ENCODE assay signal across 22 mouse cellular contexts in genomic region chr11:62598571-62598970, GRCm38 (mm10). TPM values are rescaled to one million over a fixed set of nuclear protein-coding genes. Genes with fewer than 3 reads are reported as not detected.
DNase-seq lines count a peak whose midpoint lies in the region; ATAC-seq and TF ChIP-seq lines count a peak whose summit lies in the region.
"Had no signal": no experiment of that assay in that cellular context is flagged by ENCODE, and none has a peak within 500 bp of the region (broad histone marks: within the 10 kb centered on the region; RNA-seq: fewer than 3 reads in every experiment).

No protein-coding gene starts in this region.

- H3K9ac ChIP-seq in lung, embryonic 14.5 days: no peak overlapping the region
- H3K9ac ChIP-seq in limb, embryonic 13.5 days: 0 out of 2 replicates have a peak overlapping the region, but pooled peaks have one; percentile 31
- H3K9ac ChIP-seq: embryonic facial prominence, embryonic 15.5 days; heart, embryonic 15.5 days; liver, postnatal 0 days; midbrain, embryonic 15.5 days had no signal

- no peaks in the 10 kb centered on the region for H3K9me3 ChIP-seq in lung, embryonic 14.5 days (ENCODE audit: low read depth, low read length)
- H3K9me3 ChIP-seq in limb, embryonic 13.5 days: no peaks in the 10 kb centered on the region
- H3K9me3 ChIP-seq: embryonic facial prominence, embryonic 15.5 days; heart, embryonic 15.5 days; midbrain, embryonic 15.5 days had no signal

- TF ChIP-seq CTCF in lung, embryonic 14.5 days (IDR thresholded peaks at IDR 0.05; ENCODE audit: low read depth): no peak

- no peak for ATAC-seq in CD4-positive, CD25-positive, alpha-beta regulatory T cell, adult 4 months
- no peak for ATAC-seq in lung, embryonic 14.5 days (ENCODE audit: insufficient read depth)
- no peak for ATAC-seq in limb, embryonic 13.5 days (ENCODE audit: low FRiP score, low read depth)
- ATAC-seq: hindbrain, embryonic 16.5 days; liver, postnatal 0 days; midbrain, embryonic 15.5 days had no signal

- no peak overlapping the region for H3K4me2 ChIP-seq in lung, embryonic 14.5 days
- H3K4me2 ChIP-seq in limb, embryonic 13.5 days (replicated peaks): no peak overlapping the region
- H3K4me2 ChIP-seq: embryonic facial prominence, embryonic 15.5 days; heart, embryonic 15.5 days; midbrain, embryonic 15.5 days had no signal

- peaks cover 6% of the 10 kb centered on the region; the same call in 1 of the 2 replicates for H3K36me3 ChIP-seq in lung, embryonic 14.5 days (ENCODE audit: insufficient read depth)
- H3K36me3 ChIP-seq in limb, embryonic 13.5 days: no peaks in the 10 kb centered on the region; the same call in 1 of the 2 replicates
- H3K36me3 ChIP-seq: embryonic facial prominence, embryonic 15.5 days; heart, embryonic 15.5 days had no signal

- 35% methylated on average over 4 of the region's 4 CpGs for WGBS in lung, embryonic 14.5 days
- 85% methylated on average over 4 of the region's 4 CpGs for WGBS in limb, embryonic 13.5 days

- no peaks in the 10 kb centered on the region for H3K27me3 ChIP-seq in lung, embryonic 14.5 days (ENCODE audit: insufficient read depth, low read length)
- H3K27me3 ChIP-seq in limb, embryonic 13.5 days: no peaks in the 10 kb centered on the region
- H3K27me3 ChIP-seq: embryonic facial prominence, embryonic 15.5 days; heart, embryonic 15.5 days; midbrain, embryonic 15.5 days had no signal

- DNase-seq in CD4-positive, CD25-positive, alpha-beta regulatory T cell, adult 2 months (ENCODE audit: low read depth, low spot score): peak; percentile 51
- peak; percentile 75 for DNase-seq in lung, embryonic 14.5 days
- DNase-seq in lung, adult 18-20 months: no peak
- DNase-seq in spleen, postnatal 36 days (ENCODE audit: low spot score in 2 of 2): peak; percentile 21 to 27
- no peak for DNase-seq in spleen, postnatal 4 days (ENCODE audit: low spot score in 2 of 2)
- DNase-seq in urinary bladder, postnatal 10 days (ENCODE audit: low spot score): no peak
- DNase-seq: adrenal gland, postnatal 10 days; cerebellum, postnatal 14 days; heart, postnatal 4 days; kidney, adult 18-20 months; layer of hippocampus, postnatal 36 days; liver, postnatal 0 days; right cerebral cortex, postnatal 25 days; thymus, postnatal 4 days had no signal

- H3K4me1 ChIP-seq in lung, embryonic 14.5 days (ENCODE audit: insufficient read depth): 0 out of 2 replicates have a peak, but pooled peaks cover 7% of the 10 kb centered on the region
- 0 out of 2 replicates have a peak, but pooled peaks cover 3% of the 10 kb centered on the region for H3K4me1 ChIP-seq in limb, embryonic 13.5 days

- H3K4me3 ChIP-seq in lung, embryonic 14.5 days (ENCODE audit: low read depth, low read length): no peak overlapping the region
- no peak overlapping the region for H3K4me3 ChIP-seq in limb, embryonic 13.5 days
- H3K4me3 ChIP-seq: embryonic facial prominence, embryonic 15.5 days; heart, embryonic 15.5 days; midbrain, embryonic 15.5 days; myocyte had no signal

- 0 out of 2 replicates have a peak overlapping the region, but pooled peaks have one; percentile 18 for H3K27ac ChIP-seq in lung, embryonic 14.5 days (ENCODE audit: low read depth)
- H3K27ac ChIP-seq in limb, embryonic 13.5 days: no peak overlapping the region
- H3K27ac ChIP-seq: embryonic facial prominence, embryonic 15.5 days; heart, embryonic 15.5 days; kidney, postnatal 0 days; midbrain, embryonic 15.5 days had no signal

RNA-seq across cellular contexts. Expression of gene Trpv2, which starts 24.3 kb away (rescaled TPM):
- polyA plus RNA-seq in CD4-positive, CD25-positive, alpha-beta regulatory T cell, adult 4 months (2017; shearing (Covaris generic)): 10 to 100 TPM; 65.8 to 93.5 TPM
- polyA plus RNA-seq in lung, embryonic 14.5 days (2014; fragmentation: Nextera tagmentation; extraction: Ambion mirVana): 3.9 and 4.2 TPM in 2 replicates
- polyA plus RNA-seq in limb, embryonic 13.5 days (2015; fragmentation: Nextera tagmentation; extraction: Ambion mirVana): 1.4 and 2.4 TPM in 2 replicates

RNA-seq across cellular contexts. Expression of gene Ubb, which starts 47.6 kb away (rescaled TPM):
- polyA plus RNA-seq in CD4-positive, CD25-positive, alpha-beta regulatory T cell, adult 4 months (2017; shearing (Covaris generic)): 1,000 to 10,000 TPM; 5,826 to 7,831 TPM
- 2,928 and 2,952 TPM in 2 replicates for polyA plus RNA-seq in lung, embryonic 14.5 days (2014; fragmentation: Nextera tagmentation; extraction: Ambion mirVana)
- polyA plus RNA-seq in limb, embryonic 13.5 days (2015; fragmentation: Nextera tagmentation; extraction: Ambion mirVana): 3,843 and 3,876 TPM in 2 replicates

RNA-seq across cellular contexts. Expression of gene Lrrc75a, which starts 49.8 kb away (rescaled TPM):
- 1 to 10 TPM; 1.9 to 4.6 TPM for polyA plus RNA-seq in CD4-positive, CD25-positive, alpha-beta regulatory T cell, adult 4 months (2017; shearing (Covaris generic))
- 14.1 and 16.4 TPM in 2 replicates for polyA plus RNA-seq in lung, embryonic 14.5 days (2014; fragmentation: Nextera tagmentation; extraction: Ambion mirVana)
- polyA plus RNA-seq in limb, embryonic 13.5 days (2015; fragmentation: Nextera tagmentation; extraction: Ambion mirVana): 14.9 and 15.5 TPM in 2 replicates

RNA-seq across cellular contexts. Expression of gene Mmgt2, which starts 49.9 kb away (rescaled TPM):
- polyA plus RNA-seq in CD4-positive, CD25-positive, alpha-beta regulatory T cell, adult 4 months (2017; shearing (Covaris generic)): 10 to 100 TPM; 42.9 to 59.1 TPM
- polyA plus RNA-seq in lung, embryonic 14.5 days (2014; fragmentation: Nextera tagmentation; extraction: Ambion mirVana): 42.7 and 42.8 TPM in 2 replicates
- 68.2 and 69.4 TPM in 2 replicates for polyA plus RNA-seq in limb, embryonic 13.5 days (2015; fragmentation: Nextera tagmentation; extraction: Ambion mirVana)

RNA-seq across cellular contexts. Expression of gene Cenpv, which starts 59.5 kb away (rescaled TPM):
- 1 to 10 TPM in 1 of 2 experiments, under 1 TPM in 1; 0.74 to 2.3 TPM for polyA plus RNA-seq in CD4-positive, CD25-positive, alpha-beta regulatory T cell, adult 4 months (2017; shearing (Covaris generic))
- polyA plus RNA-seq in lung, embryonic 14.5 days (2014; fragmentation: Nextera tagmentation; extraction: Ambion mirVana): 18.2 and 18.9 TPM in 2 replicates
- polyA plus RNA-seq in limb, embryonic 13.5 days (2015; fragmentation: Nextera tagmentation; extraction: Ambion mirVana): 23.6 and 26.8 TPM in 2 replicates

Comparison
In these comparisons a context has a peak if more than half of its experiments do, and no peak if none do; other contexts are left out.
1. DNase-seq: peak in CD4-positive, CD25-positive, alpha-beta regulatory T cell, adult 2 months (single experiment), lung, embryonic 14.5 days (single experiment) and spleen, postnatal 36 days (2 of 2); none in lung, adult 18-20 months (0 of 2), spleen, postnatal 4 days (0 of 2) and urinary bladder, postnatal 10 days (single experiment).
2. RNA of gene Trpv2, which starts 24.3 kb away (polyA plus RNA-seq): 65.8 to 93.5 TPM in CD4-positive, CD25-positive, alpha-beta regulatory T cell, adult 4 months; 3.9 to 4.2 TPM in lung, embryonic 14.5 days and 1.4 to 2.4 TPM in limb, embryonic 13.5 days; every median in the first group is over 10 times any median in the second.